Mouse (Mus musculus) adrenal gland, adult 8-10 months (tissue): Measurements from ENCODE around the gene 3110082I17Rik. TPM values are rescaled to one million over a fixed set of nuclear protein-coding genes. Genes with fewer than 3 reads are reported as not detected.
A peak's percentile ranks its signal among the peaks of the same experiment; 100 is the strongest.

ENCODE experiments used
- DNase-seq: peaks from one replicate; pipeline ENCODE4 v3.0.0; 2022
- total RNA-seq, 4 experiments: library from RNA; stranded (reverse); gene quantifications; 2 replicates each; pipeline ENCODE4 v1.2.4; 2022

The 3110082I17Rik gene
- total RNA-seq, 4 experiments from 2014 or later, result 7.3 to 20.6 (median 14.4) TPM

- DNase-seq, result no peak
These were observed 42.8 kb downstream of the 3110082I17Rik start for GRCm38 (mm10) chr5:139417480-139417879.

GRCm38 (mm10) chr5:139416942-139417341, 43.4 kb downstream of the 3110082I17Rik start:
- DNase-seq, result no peak

DNA sequence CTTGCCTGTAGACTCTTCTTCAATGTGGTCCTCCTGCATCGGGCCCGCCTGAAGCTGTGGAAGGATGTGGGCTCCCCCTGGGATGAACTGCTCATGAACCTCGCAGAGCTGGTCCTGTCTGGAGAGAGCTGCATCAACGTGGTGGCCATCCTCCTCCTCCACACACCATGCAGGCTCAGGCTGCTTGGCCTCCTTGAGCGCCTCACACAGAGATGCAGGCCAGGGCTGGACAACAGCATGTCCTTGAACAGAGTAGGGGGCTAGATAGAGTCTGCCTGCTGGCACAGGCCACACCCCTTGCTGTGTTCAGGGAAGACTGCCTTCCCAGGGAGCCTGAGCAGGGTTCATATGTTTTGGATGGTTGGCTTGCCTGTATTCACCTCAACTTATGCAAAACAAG, 45.3 kb downstream of the 3110082I17Rik start:
- DNase-seq, result no peak

GRCm38 (mm10) chr5:139413545-139413944, 46.8 kb downstream of the 3110082I17Rik start:
- DNase-seq, result no peak

- no peak for DNase-seq
These were observed 48.5 kb downstream of the 3110082I17Rik start for GRCm38 (mm10) chr5:139411665-139412314.

DNA sequence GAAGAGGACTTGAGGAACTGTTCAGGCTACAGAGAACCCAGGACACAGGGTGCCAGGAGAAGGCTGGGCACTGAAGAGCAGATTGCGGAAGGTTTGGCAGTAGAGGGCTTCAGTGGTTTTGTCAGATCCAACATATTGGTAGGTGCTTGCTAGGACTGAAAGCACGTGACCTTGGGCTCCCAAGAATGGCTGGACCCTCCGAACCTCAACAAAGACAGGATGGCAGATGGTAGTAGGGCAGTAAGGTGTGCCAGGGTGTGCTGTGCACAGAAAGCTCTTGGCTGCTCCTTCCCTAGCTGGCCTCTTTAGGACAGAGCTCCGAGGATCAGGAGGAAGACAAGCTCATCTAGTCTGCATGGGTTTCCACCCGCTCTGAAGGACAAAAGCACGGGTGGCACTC, 49.2 kb downstream of the 3110082I17Rik start:
- DNase-seq, result no peak

DNA sequence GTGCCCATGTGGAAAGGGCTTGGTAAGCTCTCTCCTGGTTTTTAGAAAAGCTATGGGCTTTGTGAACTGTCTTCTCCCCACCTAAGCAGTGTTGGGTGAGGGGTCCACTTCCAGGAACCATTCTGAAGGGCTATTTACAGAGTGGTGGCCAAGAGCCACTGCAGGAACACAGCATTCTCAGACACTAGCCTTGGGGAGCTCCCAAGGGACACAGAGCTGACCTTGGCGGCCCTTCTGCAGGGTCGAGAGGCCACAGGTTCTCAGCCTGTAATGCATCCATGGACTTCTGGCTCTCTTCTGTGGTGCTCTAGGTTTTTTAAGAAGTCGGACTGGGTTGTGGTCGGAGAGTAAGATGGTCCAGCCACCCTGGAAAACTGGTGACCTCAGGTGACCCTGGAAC, 50.3 kb downstream of the 3110082I17Rik start:
- DNase-seq, result no peak

DNA sequence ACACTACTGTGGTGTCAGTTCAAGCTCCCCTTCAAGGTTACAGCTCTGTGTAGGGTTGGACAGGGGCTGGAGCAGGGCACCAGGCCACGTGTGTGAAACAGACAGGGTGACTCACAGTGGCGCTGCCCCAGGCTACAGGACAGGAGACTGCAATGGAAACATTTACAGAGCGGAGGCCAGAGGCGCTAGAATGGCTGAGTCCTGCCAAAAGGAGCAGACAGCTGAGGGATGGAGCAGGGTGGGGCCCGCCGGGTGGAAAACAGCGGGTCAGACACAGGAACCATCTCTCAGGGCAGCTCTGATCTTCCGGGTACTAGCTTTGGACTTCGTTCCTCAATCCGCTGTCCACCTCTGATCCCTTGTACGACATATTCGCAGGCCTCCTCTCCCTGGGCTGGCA, 50.9 kb downstream of the 3110082I17Rik start:
- peak; percentile 90 for DNase-seq

- DNase-seq, result no peak
These were observed 51.8 kb downstream of the 3110082I17Rik start for GRCm38 (mm10) chr5:139408511-139408910.

GRCm38 (mm10) chr5:139407121-139407885, 53.0 kb downstream of the 3110082I17Rik start:
- no peak for DNase-seq

DNA sequence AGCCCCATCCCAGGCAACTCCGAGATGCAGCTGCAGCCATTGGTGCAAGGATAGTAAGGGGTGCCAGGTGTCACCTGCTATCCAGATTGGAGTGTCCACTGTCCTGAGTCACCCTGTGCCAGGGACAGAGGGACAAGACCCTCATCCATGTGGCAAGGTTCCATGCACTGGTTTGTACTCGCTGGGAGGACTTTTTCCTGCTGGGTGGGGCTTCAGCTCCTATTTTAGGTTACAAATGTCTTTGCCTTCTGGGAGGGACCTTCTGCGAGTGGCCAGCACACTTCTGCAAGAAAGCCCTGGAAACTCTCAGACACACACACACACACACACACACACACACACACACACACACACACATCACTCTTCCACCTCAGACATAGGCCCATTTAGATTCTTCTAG, 54.4 kb downstream of the 3110082I17Rik start:
- DNase-seq, result no peak

DNA sequence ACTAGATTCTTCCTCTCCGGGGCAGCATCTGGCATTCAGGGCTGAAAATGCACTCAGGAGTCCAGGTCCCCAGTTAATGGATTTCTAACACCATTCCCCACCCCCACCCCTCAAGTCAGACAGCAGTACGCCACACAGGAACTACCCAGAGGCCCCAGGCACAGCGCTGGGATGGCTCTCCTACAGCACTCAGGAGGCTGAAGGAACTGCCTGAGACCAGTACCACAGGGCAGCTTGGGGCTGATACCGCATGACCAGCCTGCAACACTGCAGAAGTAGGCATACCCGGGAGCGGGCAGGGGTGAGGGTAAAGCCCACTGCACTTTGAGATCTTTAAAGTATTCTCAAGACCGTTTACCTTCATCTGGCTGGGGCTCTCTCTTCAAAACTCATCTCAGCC, 54.8 kb downstream of the 3110082I17Rik start:
- no peak for DNase-seq

DNA sequence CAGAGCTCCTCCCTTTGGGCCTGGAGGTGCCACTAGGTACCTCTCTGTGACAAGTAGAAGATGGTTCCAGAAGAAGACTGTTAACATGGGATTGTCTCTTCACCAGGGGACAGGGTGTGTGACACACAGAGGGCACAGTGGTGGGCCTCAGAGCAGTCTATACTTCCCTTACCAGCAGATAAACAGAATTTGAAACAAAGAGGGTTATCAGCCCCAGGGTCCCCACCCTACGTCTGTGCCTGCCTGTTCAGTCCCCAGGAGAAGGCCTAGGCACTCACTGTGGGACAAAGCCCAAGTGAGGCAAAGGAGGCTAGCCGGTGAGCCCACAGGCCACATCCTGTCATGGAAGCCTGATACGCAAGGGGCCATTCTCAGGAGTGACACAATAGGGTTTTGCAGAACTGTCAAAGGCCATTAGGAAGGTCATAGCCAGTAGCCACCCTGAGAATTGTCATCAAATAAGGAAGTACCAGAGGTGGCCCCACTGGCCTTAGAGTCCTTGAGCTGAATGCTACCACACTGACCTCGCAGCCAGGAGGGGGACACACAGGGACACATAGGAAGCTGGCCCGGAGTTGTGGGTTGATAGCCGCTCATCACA, 55.4 kb downstream of the 3110082I17Rik start, which contains the start of gene C130050O18Rik:
Gene C130050O18Rik (plus strand): TSS at position 480 of the 601 bp plus-strand sequence.
- DNase-seq, result no peak

DNA sequence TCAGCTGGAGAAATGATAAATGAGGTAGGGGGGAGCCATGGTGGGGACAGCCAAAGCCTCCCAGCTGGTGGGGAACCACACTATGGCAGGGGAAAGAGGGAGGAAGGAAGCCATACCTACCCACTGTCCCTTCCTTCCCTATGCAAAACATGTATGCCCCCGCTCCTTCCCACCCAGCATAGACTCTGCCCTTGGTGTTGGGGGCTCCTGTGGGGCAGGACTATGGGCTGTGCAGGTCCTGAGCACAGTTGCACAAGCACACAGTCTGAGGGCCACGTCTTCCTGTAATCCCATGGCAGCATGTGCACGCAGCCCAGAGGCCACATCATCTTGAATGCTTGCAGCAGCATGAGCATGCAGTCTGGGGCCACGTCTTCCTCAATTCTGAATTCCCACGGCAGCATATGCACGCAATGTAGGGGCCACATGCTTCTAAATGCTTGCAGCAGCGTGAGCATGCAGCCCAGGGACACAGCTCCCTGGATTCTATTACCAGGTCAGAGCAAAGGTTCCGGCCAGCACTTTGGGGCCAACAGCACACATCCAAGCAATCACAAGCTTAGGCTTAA, 56.6 kb downstream of the 3110082I17Rik start:
- DNase-seq, result no peak

DNA sequence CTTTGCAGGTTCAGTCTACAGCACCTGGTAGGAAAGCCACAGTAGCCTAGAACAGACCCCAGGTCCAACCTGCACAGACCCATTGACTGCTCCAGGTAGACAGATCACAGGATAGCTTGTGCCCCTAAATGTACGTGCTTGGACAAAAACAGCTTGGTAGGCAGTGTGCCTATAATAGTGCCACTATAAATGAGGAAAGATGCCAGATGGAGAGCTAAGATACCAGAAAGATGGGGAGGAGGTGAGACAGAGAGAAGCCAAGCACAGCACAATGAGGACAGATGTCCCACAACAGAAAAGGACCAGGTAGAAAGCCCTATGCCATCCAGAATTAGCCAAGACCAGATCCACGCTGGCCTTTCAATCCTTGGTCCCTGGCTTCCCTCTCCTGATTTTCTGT, 58.2 kb downstream of the 3110082I17Rik start:
- no peak for DNase-seq

DNA sequence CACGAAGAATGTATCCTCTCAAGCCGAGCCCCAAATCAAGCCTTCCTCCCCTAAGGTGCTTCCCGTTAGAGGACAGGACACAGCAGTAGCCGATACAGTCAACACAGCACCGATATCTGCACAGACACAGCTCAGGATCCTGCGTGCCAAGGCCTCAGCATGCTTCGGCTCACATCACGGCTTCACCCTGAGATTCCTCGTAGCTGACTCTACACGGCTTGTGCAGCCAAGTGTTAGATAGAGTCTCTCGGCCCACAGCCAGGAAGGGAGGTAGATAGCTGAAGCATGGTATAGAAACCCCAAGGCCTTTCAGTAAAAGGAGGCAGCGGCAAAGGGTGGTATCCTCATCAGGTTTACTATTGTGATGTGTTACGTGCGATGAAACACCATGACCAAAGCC, 60.3 kb downstream of the 3110082I17Rik start:
- no peak for DNase-seq

GRCm38 (mm10) chr5:139398786-139399185, 61.5 kb downstream of the 3110082I17Rik start:
- no peak for DNase-seq

DNA sequence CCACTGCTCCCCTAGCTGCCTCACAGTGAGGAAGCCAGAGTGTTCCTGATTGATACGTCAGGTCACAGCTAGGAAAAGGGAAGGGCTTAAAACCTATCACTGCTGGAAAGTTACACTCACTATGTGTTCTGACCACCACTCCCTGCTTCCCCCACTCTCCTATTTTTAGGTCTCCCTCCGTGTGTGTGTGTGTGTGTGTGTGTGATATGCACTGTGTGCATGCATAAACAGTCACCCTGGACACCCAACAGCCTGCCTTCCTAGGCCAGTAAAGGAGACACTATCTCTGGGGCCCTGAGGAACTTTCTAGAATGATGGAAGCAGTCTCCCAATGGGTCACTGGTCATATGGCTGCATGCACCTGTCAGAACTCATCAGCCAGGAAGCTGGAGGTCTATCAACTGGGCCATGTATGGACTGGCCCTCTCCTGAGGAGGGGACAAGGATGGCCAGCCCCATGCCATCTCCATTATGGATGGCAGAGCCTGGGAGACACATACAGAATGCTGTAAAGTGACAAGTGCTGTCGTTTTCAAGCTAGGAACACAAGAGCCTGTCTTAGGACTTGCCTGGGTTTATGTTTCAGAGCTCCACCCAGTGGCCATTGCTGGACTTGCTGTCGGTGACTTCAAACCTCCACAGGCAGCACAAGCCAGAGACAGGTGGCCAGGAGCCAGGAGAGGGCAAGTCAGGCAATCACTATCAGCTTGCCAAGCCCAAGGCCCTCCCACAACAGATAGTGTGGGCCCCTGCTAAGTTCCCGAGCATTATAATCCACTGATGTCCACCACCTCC, 62.2 kb downstream of the 3110082I17Rik start:
- peak; percentile 91 for DNase-seq

DNA sequence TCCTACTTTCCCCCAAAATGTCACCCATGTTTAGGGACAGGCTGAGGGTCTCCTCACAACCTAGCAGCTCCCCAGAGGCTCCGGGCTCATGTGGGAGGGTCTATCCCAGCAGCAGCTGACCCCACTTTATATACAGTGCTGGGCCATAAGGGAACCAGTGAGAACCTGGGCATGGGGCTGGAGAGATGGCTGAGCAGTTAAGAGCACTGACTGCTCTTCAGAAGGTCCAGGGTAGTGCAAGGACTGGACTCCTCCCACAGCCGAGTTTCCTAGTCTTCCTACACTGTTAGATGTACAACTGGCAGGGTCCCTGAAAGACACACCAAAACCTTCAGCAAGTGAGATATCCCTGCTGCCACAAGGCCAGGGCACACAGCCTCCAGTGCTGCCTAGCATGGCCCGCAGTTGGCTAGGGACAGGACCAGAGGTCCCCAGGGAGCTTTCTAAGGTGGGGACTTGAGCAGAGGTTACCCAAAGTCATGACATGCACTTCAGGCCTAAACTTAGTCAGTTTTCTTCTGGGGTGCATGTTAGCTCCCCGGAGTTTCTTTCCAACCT, 62.9 kb downstream of the 3110082I17Rik start:
- DNase-seq, result no peak

DNA sequence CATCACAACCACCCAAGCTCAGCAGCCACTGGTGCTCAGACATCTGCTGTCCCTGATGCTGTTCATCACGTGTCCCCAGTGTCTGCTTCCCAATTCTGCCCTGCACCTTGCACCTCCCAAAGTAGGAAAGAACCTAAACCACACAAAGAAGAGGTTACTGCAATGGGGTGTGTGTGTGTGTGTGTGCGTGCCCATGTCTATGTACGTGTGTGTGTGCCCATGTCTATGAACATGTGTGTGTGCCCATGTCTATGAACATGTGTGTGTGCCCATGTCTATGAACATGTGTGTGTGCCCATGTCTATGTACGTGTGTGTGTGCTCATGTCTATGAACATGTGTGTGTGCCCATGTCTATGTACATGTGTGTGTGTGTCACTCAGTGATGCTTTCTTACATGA, 64.8 kb downstream of the 3110082I17Rik start:
- DNase-seq, result no peak

DNA sequence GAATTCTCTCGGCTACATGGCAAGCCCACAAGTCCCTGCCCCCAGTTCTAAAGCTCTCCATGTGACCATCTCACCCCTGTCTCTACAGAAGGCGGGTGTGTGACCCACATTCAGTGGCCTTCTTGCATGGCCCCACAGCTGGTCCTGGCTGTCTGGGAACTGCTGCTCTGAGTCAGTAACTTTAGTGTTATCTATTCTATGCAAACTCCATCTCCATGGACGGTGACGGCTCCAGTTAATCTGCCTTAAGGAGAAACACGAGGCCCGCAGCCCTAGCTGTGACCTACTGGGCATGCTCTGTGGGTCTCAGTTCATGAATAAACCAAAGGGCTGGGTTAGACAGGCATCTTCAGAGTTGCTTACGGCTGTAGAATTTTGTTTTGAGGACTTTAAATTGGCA, 65.9 kb downstream of the 3110082I17Rik start:
- no peak for DNase-seq

- no peak for DNase-seq
These were observed 67.1 kb downstream of the 3110082I17Rik start for GRCm38 (mm10) chr5:139393197-139393588.
